Mouse (Mus musculus): Measurements from ENCODE around the gene Scamp1.

DNA sequence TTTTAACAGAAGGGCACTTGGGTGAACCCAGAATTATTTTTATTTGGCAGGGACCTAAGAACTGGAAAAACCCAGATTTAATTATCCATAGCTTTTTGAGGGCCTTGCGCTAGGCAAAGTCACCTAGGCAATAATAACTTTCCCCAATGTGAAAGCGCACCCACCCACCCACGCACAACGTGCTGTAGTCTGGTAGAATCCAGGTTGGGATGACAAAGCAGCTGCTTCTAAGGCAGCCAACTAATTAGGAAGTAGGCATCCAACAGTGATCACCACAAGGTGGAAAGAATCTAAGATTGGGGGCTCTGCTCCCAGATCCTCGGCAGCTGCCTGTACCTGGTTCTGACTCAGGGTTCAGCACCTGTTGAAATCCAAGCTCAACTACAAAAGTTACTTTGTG, 538 bp upstream of the Scamp1 start:
- TF ChIP-seq GATA1 (IDR thresholded peaks at IDR 0.05; ENCODE audit: low read length) (no peak), TAL1 (IDR thresholded peaks at IDR 0.05; ENCODE audit: low read length) (no peak)
